Mouse (Mus musculus): ENCODE measurements at regions not wholly inside any gene's neighbourhood (a gene's known extent, or its start where the extent isn't known, plus 50 kb on each side); places are given as distances from the start of the nearest gene placed in this dataset.

- Histone ChIP-seq H3K27ac (no peak overlapping the region), H3K9me3 (no peaks in the 10 kb centered on the region), H3K4me2 (no peak overlapping the region), H3K36me3 (no peaks in the 10 kb centered on the region), H3K4me1 (replicated peaks) (no peaks in the 10 kb centered on the region), H3K4me3 (no peak overlapping the region), H3K9ac (no peak overlapping the region), H3K27me3 (no peaks in the 10 kb centered on the region)
- ATAC-seq (ENCODE audit: low FRiP score): no peak
- 92% methylated on average over 2 of the region's 2 CpGs for WGBS
Observed at GRCm38 (mm10) chr3:61456598-61456997, 90.8 kb upstream of the B430305J03Rik start.

GRCm38 (mm10) chr3:61442000-61442739 is 76.4 kb upstream of the B430305J03Rik start:
- Histone ChIP-seq H3K4me2 (no peak overlapping the region), H3K27ac (no peak overlapping the region), H3K9me3 (no peaks in the 10 kb centered on the region), H3K4me1 (replicated peaks) (no peaks in the 10 kb centered on the region), H3K36me3 (no peaks in the 10 kb centered on the region), H3K9ac (no peak overlapping the region), H3K4me3 (no peak overlapping the region), H3K27me3 (no peaks in the 10 kb centered on the region)
- no peak for ATAC-seq (ENCODE audit: low FRiP score)
- WGBS: 84% methylated on average over 2 of the region's 2 CpGs

GRCm38 (mm10) chr3:61441445-61441844 is 75.7 kb upstream of the B430305J03Rik start:
- ATAC-seq (ENCODE audit: low FRiP score): no peak
- WGBS: 93% methylated on average over 4 of the region's 4 CpGs
- no peaks in the 10 kb centered on the region for H3K27me3 ChIP-seq

GRCm38 (mm10) chr3:61428713-61429112 is 63.0 kb upstream of the B430305J03Rik start:
- Histone ChIP-seq H3K4me3 (no peak overlapping the region), H3K4me1 (replicated peaks) (no peaks in the 10 kb centered on the region), H3K4me2 (no peak overlapping the region), H3K9me3 (no peaks in the 10 kb centered on the region), H3K36me3 (no peaks in the 10 kb centered on the region), H3K27ac (no peak overlapping the region), H3K9ac (no peak overlapping the region), H3K27me3 (no peaks in the 10 kb centered on the region)
- WGBS: 84% methylated on average over 1 of the region's 1 CpGs
- ATAC-seq (ENCODE audit: low FRiP score): no peak

More at GRCm38 (mm10) chr3:61441445-61441844, 75.7 kb upstream of the B430305J03Rik start:
- Histone ChIP-seq H3K9ac (no peak overlapping the region), H3K27ac (no peak overlapping the region), H3K4me2 (no peak overlapping the region), H3K4me3 (no peak overlapping the region), H3K9me3 (no peaks in the 10 kb centered on the region), H3K4me1 (replicated peaks) (no peaks in the 10 kb centered on the region), H3K36me3 (no peaks in the 10 kb centered on the region)

GRCm38 (mm10) chr3:61423945-61424344 is 58.2 kb upstream of the B430305J03Rik start:
- H3K9me3 ChIP-seq: no peaks in the 10 kb centered on the region
- H3K4me1 ChIP-seq (replicated peaks): no peaks in the 10 kb centered on the region
- no peak overlapping the region for H3K9ac ChIP-seq
- H3K27ac ChIP-seq: no peak overlapping the region
- H3K4me3 ChIP-seq: no peak overlapping the region
- no peaks in the 10 kb centered on the region for H3K27me3 ChIP-seq
- no peak for ATAC-seq (ENCODE audit: low FRiP score)
- H3K4me2 ChIP-seq: no peak overlapping the region
- 68% methylated on average over 5 of the region's 5 CpGs for WGBS
- H3K36me3 ChIP-seq: no peaks in the 10 kb centered on the region

- H3K36me3 ChIP-seq: no peaks in the 10 kb centered on the region
- no peaks in the 10 kb centered on the region for H3K27me3 ChIP-seq
- 78% methylated on average over 3 of the region's 3 CpGs for WGBS
- H3K9ac ChIP-seq: no peak overlapping the region
- H3K4me1 ChIP-seq (replicated peaks): no peaks in the 10 kb centered on the region
- no peak for ATAC-seq (ENCODE audit: low FRiP score)
- H3K4me3 ChIP-seq: no peak overlapping the region
- H3K9me3 ChIP-seq: no peaks in the 10 kb centered on the region
- no peak overlapping the region for H3K4me2 ChIP-seq
- no peak overlapping the region for H3K27ac ChIP-seq
Observed at GRCm38 (mm10) chr3:61419706-61420105, 54.0 kb upstream of the B430305J03Rik start.

- no peak overlapping the region for H3K4me2 ChIP-seq
- H3K4me1 ChIP-seq (replicated peaks): no peaks in the 10 kb centered on the region
- ATAC-seq (ENCODE audit: low FRiP score): no peak
- H3K9me3 ChIP-seq: no peaks in the 10 kb centered on the region
- H3K4me3 ChIP-seq: no peak overlapping the region
- no peaks in the 10 kb centered on the region for H3K27me3 ChIP-seq
- no peak overlapping the region for H3K9ac ChIP-seq
- 73% methylated on average over 3 of the region's 3 CpGs for WGBS
- no peak overlapping the region for H3K27ac ChIP-seq
- H3K36me3 ChIP-seq: no peaks in the 10 kb centered on the region
Observed at GRCm38 (mm10) chr3:61418096-61418495, 52.3 kb upstream of the B430305J03Rik start.

Data from hindbrain, embryonic 13.5 days (tissue).